Mouse (Mus musculus): ENCODE measurements around the gene Fbxo33.
A peak's percentile ranks its signal among the peaks of the same experiment; 100 is the strongest.
"Not testable (repeated sequence)": the region's sequence is repeated elsewhere in the genome, so short reads cannot be mapped to it uniquely, and the experiment has no call there.

Fbxo33 gene

DNA sequence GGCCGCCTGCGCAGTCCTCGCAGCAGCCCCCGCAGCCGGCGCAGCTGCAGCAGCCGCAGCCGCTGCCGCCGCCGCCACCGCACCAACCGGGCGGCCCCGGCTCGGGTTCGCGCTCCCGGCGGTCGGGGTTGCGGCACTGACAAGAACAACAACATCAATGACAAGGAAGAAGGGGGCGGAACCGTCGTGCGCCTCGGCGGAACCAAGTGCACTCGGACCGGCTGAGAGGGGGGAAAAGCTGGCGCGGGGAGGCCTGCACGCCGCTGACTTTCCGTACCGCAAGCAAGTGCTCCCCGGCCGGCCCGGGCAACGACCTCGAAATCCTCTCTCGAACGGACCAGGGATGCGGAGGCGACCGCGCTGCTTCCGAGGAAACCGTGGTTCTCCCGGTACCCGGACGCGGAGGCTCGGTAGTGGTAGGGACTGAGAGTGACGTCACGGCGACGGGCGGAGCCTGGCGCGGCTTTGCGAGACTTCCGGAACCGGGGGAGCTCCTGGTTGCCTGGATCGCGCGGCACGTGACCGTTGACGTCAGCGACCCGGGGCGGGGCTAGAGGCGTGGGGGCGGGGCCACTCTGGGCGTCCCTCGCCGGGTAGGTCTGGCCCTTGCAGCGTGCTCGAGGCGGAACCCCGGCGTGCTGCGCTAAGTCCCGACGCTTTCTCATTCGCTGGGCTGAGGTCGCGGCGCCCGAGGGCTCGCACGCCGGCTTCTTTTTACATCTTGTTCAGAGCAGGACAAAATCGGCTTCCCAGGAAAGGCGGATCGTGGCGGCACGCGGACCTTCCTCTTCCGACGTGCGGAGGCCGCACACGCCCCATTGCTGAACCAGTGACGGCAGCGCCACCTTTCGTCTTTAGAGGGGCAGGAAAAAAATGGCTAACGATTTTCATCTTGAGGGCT is at the start of gene Fbxo33:
Fbxo33 (minus strand) TSS at position 401 of the 901 bp plus-strand sequence.
- peak; percentile 88 for DNase-seq (ENCODE audit: low read depth)

DNA sequence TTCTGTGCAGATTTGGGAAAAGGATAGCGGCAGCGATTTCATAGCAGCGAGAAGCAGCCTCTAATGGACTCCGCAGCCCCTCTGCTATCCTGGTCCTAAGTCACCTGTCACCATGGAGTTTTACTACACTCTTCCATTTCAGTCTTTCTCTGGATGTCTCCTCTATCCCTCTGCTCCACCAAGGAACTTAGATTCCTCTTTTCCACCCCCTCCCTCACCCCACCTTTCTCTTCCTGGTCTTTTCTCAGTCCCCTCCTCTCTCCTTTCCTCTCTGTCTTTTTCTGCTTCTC is 46.4 kb upstream of the Fbxo33 start:
- DNase-seq (ENCODE audit: low read depth) = no peak

DNA sequence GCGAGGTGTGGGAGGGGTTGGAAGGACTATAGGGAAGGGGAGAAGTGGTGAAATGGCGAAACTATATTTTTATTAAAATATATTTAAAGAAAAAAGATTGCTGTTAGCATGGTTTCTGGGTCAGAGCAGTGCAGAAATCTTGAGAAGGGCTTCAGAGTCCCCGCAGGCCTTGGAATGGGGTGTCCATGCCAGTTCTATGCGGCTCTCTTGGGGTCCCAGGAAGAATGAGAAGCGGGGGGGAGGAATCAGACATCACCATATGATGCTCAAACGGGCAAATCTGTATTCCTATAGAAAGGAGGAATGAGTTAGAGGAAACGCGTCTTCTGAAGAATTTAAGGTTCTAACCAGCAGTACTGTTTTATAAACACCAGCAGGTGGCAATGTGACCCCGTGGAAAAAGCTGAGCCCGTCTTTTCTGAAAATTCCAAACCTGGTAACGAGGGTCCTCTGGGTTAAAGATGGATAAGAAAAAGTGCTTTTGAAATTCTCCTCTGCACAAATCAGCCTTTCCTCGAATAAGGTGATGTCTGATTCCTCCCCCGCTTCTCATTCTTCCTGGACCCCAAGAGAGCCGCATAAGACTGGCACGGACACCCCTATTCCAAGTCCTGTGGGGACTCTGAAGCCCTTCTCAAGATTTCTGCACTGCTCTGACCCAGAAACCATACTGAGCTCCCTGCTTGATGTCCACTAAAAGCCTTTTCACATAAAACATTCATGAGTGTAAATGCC is 45.8 kb upstream of the Fbxo33 start:
- DNase-seq (ENCODE audit: low read depth) = no peak

DNA sequence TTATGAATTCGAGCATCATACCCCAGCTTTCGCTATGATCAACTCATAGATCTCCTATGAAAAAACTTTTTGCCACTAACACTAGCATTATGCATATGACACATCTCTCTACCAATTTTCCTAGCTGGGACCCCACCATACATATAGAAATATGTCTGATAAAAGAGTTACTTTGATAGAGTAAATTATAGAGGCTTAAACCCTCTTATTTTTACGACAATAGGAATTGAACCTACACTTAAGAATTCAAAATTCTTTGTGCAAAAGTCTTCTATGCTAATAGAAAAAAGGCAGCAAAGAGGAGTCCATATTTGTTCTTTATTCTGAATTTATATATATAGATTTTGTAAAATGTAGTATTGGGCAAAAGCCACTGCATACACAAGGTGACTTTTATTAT is 43.3 kb upstream of the Fbxo33 start:
- DNase-seq (ENCODE audit: low read depth) = no peak

DNA sequence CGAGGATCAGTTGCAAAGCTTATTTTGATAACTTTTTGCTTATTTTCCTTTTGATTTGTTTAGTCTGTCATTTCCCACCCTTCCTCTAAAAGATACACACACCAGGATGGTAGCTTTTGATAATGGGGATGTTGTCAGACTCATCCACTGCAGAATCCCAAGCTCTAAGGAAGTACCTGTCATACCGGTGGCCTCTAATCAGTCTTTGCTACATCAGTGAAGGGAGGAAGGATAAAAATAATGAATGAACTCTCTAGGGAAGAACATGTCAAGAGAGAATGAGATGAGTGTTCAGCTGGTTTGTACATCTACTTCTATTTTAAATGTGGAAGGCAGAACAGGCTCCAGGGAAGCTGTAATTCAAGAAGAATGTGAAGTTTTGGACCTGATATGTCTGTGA is 41.3 kb upstream of the Fbxo33 start:
- no peak for DNase-seq (ENCODE audit: low read depth)

DNA sequence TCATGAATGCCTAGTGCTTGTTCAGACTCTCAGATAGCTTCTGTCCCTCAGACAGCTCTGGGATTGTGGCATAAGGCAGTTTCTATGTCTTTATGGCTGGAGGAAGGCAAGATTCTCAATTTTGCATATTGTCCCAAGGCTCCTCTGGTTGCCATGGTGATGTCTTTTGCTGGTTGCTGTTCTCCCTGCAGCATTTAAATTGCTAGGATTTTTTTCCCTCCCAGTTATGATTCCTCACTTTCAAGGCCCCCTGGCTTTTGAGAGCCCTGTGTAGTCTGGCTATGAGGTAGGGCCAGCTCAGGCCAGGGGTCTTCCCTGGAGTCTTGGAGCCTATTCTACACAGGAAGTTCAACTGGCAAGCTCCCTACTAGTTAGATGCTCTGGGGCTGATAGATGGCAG is 40.8 kb upstream of the Fbxo33 start:
- DNase-seq (ENCODE audit: low read depth) = no peak

DNA sequence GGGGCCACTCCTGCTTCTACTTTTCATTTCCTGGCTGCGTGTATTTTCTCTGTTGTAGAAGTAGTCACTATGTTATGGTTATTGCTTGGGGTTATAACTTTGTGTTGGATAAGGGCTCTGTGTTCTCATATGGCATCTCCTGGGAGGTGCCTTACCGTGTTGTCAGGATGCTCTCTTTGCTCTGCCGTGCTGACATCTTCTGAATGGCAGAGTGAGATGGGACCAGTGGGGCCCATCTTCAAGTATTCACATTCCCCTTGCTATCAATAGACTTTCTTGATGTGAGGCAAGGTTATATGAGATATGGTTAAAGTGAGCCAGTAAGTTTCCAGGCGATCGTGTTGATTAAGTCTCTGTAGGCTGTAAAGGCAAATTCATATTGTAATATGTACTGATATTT is 39.5 kb upstream of the Fbxo33 start:
- no peak for DNase-seq (ENCODE audit: low read depth)

DNA sequence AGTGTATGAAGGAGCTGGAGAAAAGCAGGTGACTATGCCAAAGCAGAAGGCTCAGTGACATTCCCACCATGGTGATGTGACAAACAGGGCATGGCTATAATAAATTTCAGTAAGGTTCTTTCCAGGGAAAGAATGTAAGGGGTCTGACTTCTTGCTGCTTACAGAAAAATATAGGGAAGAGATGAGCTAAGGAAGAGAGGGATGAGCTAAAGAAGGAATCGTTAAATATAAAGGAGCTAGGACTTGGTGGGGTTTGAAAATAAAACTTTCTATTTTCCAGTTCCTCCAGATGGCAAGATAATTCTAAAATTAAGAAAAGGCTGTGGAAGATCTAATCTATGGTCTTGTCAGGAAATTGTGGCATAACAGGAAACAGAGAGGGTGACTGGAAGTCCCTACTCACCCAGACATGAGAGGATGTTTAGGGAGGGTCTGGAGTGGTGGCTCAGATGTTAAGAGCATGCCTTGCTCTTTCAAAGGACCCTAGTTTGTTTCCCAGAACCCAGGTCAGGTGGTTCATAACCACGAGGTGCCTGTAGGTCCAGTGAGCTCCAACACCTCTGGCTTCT is 30.8 kb upstream of the Fbxo33 start:
- DNase-seq (ENCODE audit: low read depth) = no peak

DNA sequence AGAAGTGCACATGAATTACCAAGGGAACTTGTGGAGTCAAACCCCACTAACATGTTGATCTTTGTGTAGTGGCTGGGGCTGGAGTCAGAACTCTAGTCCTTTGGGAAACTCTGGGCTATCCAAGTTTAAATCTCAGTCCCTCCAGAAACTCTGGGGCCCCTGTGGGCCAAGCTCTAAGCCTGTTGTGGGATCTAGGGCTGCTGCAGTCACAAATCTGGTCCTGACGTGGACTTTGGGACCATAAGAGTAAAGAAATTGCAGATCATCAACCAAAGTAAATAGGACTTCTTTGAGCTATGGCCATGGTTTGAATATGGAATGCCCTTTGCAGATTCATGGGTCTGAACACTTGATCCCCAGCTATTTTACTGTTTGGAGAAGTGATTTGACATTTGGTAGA is 29.4 kb upstream of the Fbxo33 start:
- no peak for DNase-seq (ENCODE audit: low read depth)

DNA sequence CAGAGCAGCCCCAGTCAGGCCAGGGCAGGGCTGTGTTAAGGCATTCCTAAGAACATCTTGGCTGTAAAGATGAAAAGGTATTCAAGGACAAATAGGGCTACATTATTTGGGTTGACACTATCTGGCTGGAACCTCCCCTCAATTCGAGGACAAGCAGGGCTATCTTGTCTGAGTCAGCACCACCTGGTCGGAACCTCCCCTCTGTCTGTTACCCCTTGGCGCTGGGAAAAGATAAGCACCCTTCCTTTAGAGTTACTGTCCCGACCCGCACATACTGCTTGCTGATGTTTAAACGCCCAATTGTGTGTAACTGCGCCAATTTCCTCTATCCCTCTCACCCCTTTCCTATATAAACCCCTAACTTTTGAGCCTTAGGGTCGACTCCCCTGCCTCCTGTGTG is 21.5 kb upstream of the Fbxo33 start:
- DNase-seq (ENCODE audit: low read depth) = not testable (repeated sequence)

DNA sequence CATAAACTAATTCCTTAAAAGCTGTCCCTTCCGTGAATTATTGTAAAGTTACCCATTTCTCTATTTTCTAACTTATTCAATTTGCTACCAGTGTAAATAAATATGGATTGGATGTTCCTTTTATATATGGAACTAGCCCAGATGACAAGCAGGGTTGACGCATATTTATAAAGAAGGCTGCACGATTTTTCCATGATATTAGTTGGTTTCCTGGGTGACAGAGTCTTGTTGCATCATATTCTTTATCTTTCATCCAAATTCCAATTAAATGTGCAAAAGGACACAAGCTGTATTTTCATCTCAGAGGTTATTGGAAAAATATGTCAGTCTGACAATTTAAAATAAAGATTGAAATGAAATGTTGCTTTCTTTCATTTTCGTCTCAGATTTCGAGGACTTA is 18.9 kb upstream of the Fbxo33 start:
- no peak for DNase-seq (ENCODE audit: low read depth)

DNA sequence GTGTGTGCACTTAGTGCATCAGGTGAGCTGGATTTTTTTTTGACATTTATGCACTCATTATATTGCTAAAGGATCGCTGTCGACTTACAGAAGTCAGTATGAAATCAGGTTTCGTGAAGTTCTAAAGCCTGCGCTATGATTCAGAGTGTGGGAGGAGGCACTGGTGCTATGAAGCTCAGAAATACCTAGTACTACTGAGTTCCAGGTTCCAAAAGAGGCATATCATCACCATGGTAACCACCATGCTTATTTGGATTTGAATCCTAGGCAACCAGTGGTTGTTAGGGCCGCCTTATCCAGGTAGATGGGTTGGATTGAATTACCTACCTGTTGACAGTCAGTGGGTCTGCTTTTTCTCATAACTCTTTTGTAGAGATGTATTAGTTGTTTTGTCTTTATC is 8.9 kb upstream of the Fbxo33 start:
- no peak for DNase-seq (ENCODE audit: low read depth)

DNA sequence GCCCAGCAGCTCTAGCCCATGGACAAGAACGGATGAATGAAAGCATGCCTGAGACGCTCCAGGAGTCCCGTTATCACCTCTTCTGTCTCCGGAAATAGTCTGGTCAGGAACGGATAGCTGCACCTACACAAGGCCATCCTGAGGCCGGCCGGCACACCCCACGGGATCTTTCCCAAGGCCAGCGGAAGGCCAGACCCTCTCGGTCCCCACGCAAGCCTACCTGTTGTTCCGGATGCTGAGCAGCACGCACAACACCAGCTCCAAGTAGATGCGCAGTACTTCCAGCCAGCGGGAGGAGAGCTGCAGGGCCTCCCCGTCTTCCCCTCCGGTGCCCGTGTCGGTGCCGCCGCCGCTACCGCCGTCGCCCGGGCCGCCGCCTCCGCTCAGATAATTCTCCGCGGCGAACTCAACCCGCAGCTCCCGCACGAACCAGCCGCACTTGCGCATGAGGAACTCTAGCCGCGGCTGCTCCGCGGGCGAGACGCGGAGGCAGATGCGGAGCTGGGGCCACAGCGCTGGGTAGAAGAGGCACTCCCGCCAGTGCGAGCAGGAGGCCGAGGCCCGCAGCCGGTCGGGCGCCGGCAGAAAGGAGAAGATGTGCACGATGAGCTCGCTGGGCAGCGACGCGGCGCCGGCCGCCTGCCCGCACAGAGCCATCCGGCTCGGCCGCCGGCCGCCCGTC is 744 bp downstream of the Fbxo33 start:
- DNase-seq (ENCODE audit: low read depth) = no peak

DNA sequence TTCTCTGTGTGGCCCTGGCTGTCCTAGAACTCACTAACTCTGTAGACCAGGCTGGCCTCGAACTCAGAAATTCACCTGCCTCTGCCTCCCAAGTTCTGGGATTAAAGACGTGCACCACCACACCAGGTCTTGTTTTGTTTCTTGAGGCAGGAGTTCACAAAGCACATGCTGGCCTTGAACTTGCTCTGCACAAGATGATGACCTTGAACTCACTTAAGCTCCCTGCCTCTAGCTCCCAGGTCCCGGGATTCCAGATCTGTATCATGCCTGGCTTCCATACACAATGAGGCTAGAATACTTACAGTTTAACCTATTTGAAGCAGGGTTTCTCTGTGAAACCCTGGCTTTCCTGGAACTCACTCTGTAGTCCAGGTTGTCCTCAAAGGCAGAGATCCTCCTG is 2.2 kb downstream of the Fbxo33 start:
- DNase-seq (ENCODE audit: low read depth) = no peak

DNA sequence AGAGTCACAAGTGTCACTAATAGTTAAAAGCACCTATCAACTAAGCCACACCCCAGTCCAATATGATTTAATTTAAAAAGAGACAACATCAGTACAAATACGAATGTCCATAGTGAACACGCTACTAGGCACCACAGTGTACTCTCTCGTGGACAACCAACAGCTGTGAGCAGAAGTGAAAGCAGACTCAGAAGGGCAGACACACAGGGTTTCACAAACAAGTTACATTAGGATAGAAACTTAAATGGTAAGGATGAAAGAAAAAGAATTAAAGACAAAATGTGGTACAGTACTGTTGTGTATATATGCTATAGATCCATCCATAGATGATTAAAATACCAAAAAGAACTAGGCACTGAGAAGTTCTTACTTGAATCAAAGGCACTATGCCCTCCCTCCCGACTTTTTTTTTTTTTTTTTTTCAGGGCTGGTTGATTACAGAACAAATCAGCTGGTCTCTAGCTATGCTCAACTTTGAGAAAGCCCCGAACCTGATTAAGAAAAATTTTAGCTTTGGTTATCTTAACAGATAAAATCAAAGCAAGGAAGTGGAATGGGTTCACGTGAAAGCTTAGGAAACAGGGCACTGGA is 2.8 kb downstream of the Fbxo33 start:
- DNase-seq (ENCODE audit: low read depth) = no peak

DNA sequence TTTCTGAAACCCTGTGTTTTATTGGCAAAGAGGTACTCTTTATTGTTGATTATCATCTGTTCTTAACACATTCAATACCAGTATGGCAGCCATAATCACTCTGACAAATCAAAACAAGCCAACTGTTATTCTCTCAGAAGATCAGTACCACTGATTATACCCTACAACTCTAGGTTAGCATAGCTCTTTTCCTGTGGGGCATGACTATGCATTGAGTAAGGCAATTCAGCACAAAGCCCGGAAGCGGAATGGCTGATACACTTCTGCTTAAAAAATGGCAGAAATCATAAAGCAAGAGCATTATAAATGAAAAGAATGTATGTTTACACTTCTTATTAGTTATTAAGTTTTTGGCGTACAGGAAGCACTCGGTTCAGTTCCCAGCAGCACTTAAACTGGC is 3.3 kb downstream of the Fbxo33 start:
- DNase-seq (ENCODE audit: low read depth) = no peak

DNA sequence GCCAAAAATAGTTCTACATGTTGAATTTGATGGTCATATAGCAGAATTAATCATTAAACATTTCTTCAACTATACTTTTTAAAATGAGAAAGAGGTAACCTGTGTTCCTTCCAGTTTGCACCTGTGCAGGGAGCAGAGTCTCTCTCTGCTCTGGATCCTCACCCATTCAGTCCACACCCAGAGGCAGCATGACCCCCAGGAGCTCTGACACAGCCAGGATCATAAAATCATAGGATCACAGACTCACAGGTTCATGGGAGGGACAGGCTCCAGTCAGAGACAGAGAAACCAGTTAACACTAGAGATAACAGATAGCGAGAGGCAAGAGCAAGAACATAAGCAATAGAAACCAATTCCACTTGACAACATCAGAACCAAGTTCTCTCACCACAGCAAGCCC is 11.7 kb downstream of the Fbxo33 start:
- DNase-seq (ENCODE audit: low read depth) = no peak

DNA sequence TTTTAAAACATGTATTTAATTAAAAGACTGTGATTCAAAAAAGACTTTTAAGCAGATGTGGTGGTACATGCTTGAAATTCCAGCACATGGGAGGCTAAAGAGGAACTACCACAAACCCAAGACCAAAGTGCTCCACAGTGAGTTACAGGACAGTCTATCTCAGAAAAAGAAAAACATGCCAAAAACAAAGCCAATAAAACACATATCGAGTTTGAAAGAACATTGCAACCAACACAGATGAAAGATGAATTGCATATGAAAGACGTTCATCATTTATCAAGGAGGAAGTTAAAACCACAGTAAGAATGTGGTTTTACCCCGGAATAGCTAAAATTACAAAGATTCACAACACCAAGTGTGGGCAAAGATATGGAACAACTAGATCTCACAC is 12.5 kb downstream of the Fbxo33 start:
- DNase-seq (ENCODE audit: low read depth) = no peak

DNA sequence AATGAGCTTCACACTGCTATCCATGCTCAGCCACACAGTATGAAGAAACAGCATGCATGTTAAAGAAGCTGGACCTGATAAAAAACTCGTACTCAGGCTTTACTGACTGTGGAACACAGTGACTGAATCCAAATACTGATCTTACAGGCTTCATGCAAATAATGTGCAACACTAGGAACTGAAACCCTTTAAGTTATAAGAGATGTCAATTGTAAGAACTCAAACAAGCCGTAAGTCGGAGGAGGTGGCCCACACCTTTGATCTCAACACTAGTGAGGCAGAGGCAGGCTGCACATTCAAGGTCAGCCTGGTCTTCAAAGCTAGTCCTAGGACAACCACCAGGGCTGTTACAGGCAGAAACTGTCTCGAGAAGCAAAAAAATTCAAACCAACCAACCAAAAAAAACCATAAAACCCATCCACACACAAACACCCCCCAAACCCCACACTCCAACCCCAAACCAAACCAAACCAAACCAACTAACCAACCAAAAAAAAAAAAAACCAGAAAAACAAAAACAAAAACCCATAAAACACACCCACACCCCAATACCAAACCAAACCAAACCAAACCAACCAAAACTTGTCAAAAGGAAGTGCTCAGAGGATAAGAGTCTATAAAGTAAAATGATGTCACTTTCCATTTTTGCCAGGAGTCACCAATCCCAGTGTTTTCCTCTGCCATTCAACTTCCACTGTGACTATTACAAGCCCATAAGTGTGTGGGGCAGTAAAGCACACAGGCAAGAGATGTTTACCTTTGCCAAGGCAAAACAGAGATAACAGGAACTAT is 13.1 kb downstream of the Fbxo33 start:
- no peak for DNase-seq (ENCODE audit: low read depth)

DNA sequence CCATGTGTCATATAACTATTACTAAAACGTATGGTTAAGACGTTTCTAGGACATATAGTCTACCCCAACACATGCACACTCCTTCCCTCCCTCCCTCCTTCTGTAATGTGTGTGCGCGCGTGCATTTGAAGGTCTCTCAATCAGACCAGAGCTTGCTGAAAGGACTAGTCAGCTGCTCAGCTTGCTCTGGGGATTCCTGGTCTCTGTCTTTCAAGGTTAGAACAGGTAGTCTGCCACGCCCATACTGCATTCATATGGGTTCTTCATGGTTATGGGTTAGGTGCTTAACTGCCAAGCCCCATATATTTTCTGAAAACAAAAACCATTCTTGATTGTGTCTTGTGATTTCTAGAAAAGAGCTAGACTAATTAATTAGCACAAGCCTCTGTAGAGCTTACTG is 14.0 kb downstream of the Fbxo33 start:
- no peak for DNase-seq (ENCODE audit: low read depth)

DNA sequence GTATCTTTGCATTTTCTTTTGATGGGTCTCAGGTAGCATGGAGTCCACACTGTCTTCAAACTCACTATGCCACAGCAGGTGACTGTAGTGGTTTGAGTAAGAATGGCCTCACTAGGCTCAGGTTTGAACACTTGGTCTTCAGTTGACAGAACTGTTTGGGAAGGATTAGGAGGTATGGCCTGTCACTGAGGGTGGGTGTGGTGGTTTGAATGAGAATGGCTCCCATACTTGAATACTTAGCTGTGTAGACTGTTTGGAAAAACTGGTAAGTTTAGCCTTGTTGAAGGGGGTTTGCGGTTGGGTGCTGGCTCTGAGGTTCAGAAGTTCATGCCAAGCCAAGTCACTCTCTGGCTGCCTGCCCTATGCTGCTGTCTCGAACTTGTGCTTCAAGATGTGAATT is 20.2 kb downstream of the Fbxo33 start:
- no peak for DNase-seq (ENCODE audit: low read depth)

DNA sequence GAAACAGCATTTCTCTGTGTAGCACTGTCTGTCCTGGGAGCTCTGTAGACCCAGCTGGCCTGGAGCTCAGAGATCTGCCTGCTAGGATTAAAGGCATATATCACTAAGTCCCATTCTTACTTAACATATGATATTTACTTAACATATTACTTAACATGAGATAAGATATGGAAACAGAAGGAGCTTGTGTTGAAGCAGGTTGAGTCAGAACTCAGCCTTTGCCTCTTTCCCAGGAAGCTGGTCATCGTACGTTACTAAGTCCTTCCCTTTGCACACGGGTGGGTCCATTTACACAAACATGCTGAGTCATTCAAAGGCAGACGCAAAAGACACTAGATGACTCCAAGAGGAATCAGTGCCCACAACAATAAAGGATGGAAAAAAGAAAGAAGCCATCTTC is 20.8 kb downstream of the Fbxo33 start:
- DNase-seq (ENCODE audit: low read depth) = no peak

Data from c-Kit-positive CD71-positive TER-119-negative erythroid progenitor cells, embryonic 14.5 days (primary cell).